Mouse (Mus musculus): Measurements from ENCODE around the gene Tfb1m.

The Tfb1m gene

GRCm38 (mm10) chr17:3506508-3506907 is 51.1 kb downstream of the Tfb1m start:
- no peak for DNase-seq

GRCm38 (mm10) chr17:3505711-3506110 is 51.9 kb downstream of the Tfb1m start:
- no peak for DNase-seq

GRCm38 (mm10) chr17:3500936-3501335 is 56.6 kb downstream of the Tfb1m start:
- DNase-seq: no peak

- DNase-seq: no peak
Measured at GRCm38 (mm10) chr17:3500076-3500475, 57.5 kb downstream of the Tfb1m start.

- no peak for DNase-seq
Measured at GRCm38 (mm10) chr17:3499468-3499867, 58.1 kb downstream of the Tfb1m start.

GRCm38 (mm10) chr17:3498580-3498979 is 59.0 kb downstream of the Tfb1m start:
- DNase-seq: no peak

GRCm38 (mm10) chr17:3498086-3498485 is 59.5 kb downstream of the Tfb1m start:
- DNase-seq: peak; percentile 47

GRCm38 (mm10) chr17:3496080-3496479 is 61.5 kb downstream of the Tfb1m start:
- no peak for DNase-seq

GRCm38 (mm10) chr17:3495576-3495975 is 62.0 kb downstream of the Tfb1m start:
- DNase-seq: no peak

GRCm38 (mm10) chr17:3491667-3492066 is 65.9 kb downstream of the Tfb1m start:
- DNase-seq: no peak

GRCm38 (mm10) chr17:3491065-3491464 is 66.5 kb downstream of the Tfb1m start:
- DNase-seq: no peak

- DNase-seq: no peak
Measured at GRCm38 (mm10) chr17:3490216-3490895, 67.2 kb downstream of the Tfb1m start.

GRCm38 (mm10) chr17:3487721-3488601 is 69.6 kb downstream of the Tfb1m start:
- no peak for DNase-seq

- DNase-seq: no peak
Measured at GRCm38 (mm10) chr17:3487211-3487610, 70.4 kb downstream of the Tfb1m start.

GRCm38 (mm10) chr17:3485851-3486250 is 71.7 kb downstream of the Tfb1m start:
- DNase-seq: no peak

GRCm38 (mm10) chr17:3483091-3483490 is 74.5 kb downstream of the Tfb1m start:
- DNase-seq: no peak

- DNase-seq: no peak
Measured at GRCm38 (mm10) chr17:3481576-3482575, 75.7 kb downstream of the Tfb1m start.

- DNase-seq: no peak
Measured at GRCm38 (mm10) chr17:3476546-3476945, 81.0 kb downstream of the Tfb1m start.

- no peak for DNase-seq
Measured at GRCm38 (mm10) chr17:3472018-3472417, 85.6 kb downstream of the Tfb1m start.
